In genomic region chr2:31591799-31592484, GRCm38 (mm10) we compare ENCODE assay signal across 31 mouse cellular contexts. TPM values are rescaled to one million over a fixed set of nuclear protein-coding genes. Genes with fewer than 3 reads are reported as not detected.
DNase-seq lines count a peak whose midpoint lies in the region; ATAC-seq lines count a peak whose summit lies in the region.
"Had no signal": no experiment of that assay in that cellular context is flagged by ENCODE, and none has a peak within 500 bp of the region (broad histone marks: within the 10 kb centered on the region; RNA-seq: fewer than 3 reads in every experiment).

No protein-coding gene starts in this region.

- H3K27ac ChIP-seq in hindbrain, embryonic 13.5 days: peak overlapping the region; percentile 30; the same call in 1 of the 2 replicates
- H3K27ac ChIP-seq in hindbrain, embryonic 16.5 days (ENCODE audit: low read depth, low read length): no peak overlapping the region
- no peak overlapping the region for H3K27ac ChIP-seq in lung, embryonic 16.5 days (ENCODE audit: low read length)
- H3K27ac ChIP-seq: embryonic facial prominence, embryonic 10.5 days; embryonic facial prominence, embryonic 15.5 days; forebrain, embryonic 12.5 days; heart, embryonic 13.5 days; hindbrain, embryonic 15.5 days; kidney, embryonic 15.5 days; left cerebral cortex, adult 2 months; liver, embryonic 12.5 days; midbrain, embryonic 10.5 days had no signal

- no peaks in the 10 kb centered on the region for H3K27me3 ChIP-seq in hindbrain, embryonic 13.5 days
- no peaks in the 10 kb centered on the region for H3K27me3 ChIP-seq in hindbrain, embryonic 16.5 days (replicated peaks; ENCODE audit: control insufficient read depth, insufficient read depth, low read length)
- H3K27me3 ChIP-seq in lung, embryonic 16.5 days (ENCODE audit: control insufficient read depth, insufficient read depth, low read depth, low read length): no peaks in the 10 kb centered on the region
- H3K27me3 ChIP-seq: embryonic facial prominence, embryonic 15.5 days; forebrain, embryonic 12.5 days; heart, embryonic 13.5 days; hindbrain, embryonic 15.5 days; kidney, embryonic 15.5 days; liver, embryonic 12.5 days had no signal

- no peak for DNase-seq in lung, postnatal 14 days
- DNase-seq in ES-CJ7 (ENCODE audit: low read depth, low spot score) (peak; percentile 33), ZHBTc4 (ENCODE audit: low read depth, low spot score) (peak; percentile 83)
- no peak for DNase-seq in left cerebral cortex, postnatal 4 days
- DNase-seq: adrenal gland, adult 8-10 months; cerebellum, adult 8-10 months; cerebellum, postnatal 25 days; forebrain, postnatal 0 days; gastrocnemius, postnatal 14 days; heart, adult 18-20 months; heart, postnatal 10 days; kidney, adult 18-20 months; kidney, postnatal 25 days; liver, postnatal 0 days had no signal

- peaks cover 49% of the 10 kb centered on the region for H3K36me3 ChIP-seq in hindbrain, embryonic 13.5 days
- H3K36me3 ChIP-seq in hindbrain, embryonic 16.5 days (ENCODE audit: control insufficient read depth, insufficient read depth, low read length): peaks cover 17% of the 10 kb centered on the region
- H3K36me3 ChIP-seq in lung, embryonic 16.5 days (ENCODE audit: control insufficient read depth, insufficient read depth, low read length): peaks cover 19% of the 10 kb centered on the region

- 88% methylated on average over 9 of the region's 9 CpGs for WGBS in hindbrain, embryonic 13.5 days
- WGBS in hindbrain, embryonic 16.5 days: 78% methylated on average over 9 of the region's 9 CpGs
- 67% methylated on average over 9 of the region's 9 CpGs for WGBS in lung, embryonic 16.5 days

- intact Hi-C loops in left cerebral cortex, postnatal 4 days (cut with DNase I): no loop called here

- ATAC-seq in hindbrain, embryonic 13.5 days (ENCODE audit: low FRiP score): no peak
- no peak for ATAC-seq in hindbrain, embryonic 16.5 days
- 0 out of 2 replicates have a peak, but pooled peaks have one; percentile 38 for ATAC-seq in lung, embryonic 16.5 days (ENCODE audit: low read depth)
- ATAC-seq: forebrain, postnatal 0 days; liver, embryonic 12.5 days; liver, postnatal 0 days had no signal

- 0 out of 2 replicates have a peak, but pooled peaks cover 3% of the 10 kb centered on the region for H3K4me1 ChIP-seq in hindbrain, embryonic 13.5 days (replicated peaks)
- H3K4me1 ChIP-seq in hindbrain, embryonic 16.5 days (ENCODE audit: control insufficient read depth, insufficient read depth, low read depth, low read length): no peaks in the 10 kb centered on the region
- no peaks in the 10 kb centered on the region; the same call in 1 of the 2 replicates for H3K4me1 ChIP-seq in lung, embryonic 16.5 days (replicated peaks; ENCODE audit: control insufficient read depth, insufficient read depth, low read length)
- H3K4me1 ChIP-seq: embryonic facial prominence, embryonic 15.5 days; midbrain, embryonic 10.5 days had no signal

- H3K4me3 ChIP-seq in hindbrain, embryonic 13.5 days: no peak overlapping the region
- H3K4me3 ChIP-seq in hindbrain, embryonic 16.5 days (ENCODE audit: low read length): no peak overlapping the region
- no peak overlapping the region for H3K4me3 ChIP-seq in lung, embryonic 16.5 days (ENCODE audit: low read length)
- H3K4me3 ChIP-seq: embryonic facial prominence, embryonic 10.5 days; embryonic facial prominence, embryonic 15.5 days; forebrain, embryonic 12.5 days; heart, embryonic 13.5 days; hindbrain, embryonic 15.5 days; kidney, embryonic 15.5 days; left cerebral cortex, adult 2 months; liver, embryonic 12.5 days; midbrain, embryonic 10.5 days; myocyte had no signal

- H3K4me2 ChIP-seq in hindbrain, embryonic 13.5 days: no peak overlapping the region
- no peak overlapping the region for H3K4me2 ChIP-seq in hindbrain, embryonic 16.5 days (ENCODE audit: low read length)
- H3K4me2 ChIP-seq in lung, embryonic 16.5 days (ENCODE audit: low read depth, low read length): no peak overlapping the region
- H3K4me2 ChIP-seq: embryonic facial prominence, embryonic 15.5 days; forebrain, embryonic 12.5 days; heart, embryonic 13.5 days; hindbrain, embryonic 15.5 days; kidney, embryonic 15.5 days; liver, embryonic 12.5 days had no signal

- H3K9me3 ChIP-seq in hindbrain, embryonic 13.5 days: no peaks in the 10 kb centered on the region
- H3K9me3 ChIP-seq in hindbrain, embryonic 16.5 days (ENCODE audit: control insufficient read depth, low read length): no peaks in the 10 kb centered on the region
- H3K9me3 ChIP-seq in lung, embryonic 16.5 days (ENCODE audit: control insufficient read depth, low read length): no peaks in the 10 kb centered on the region
- H3K9me3 ChIP-seq: embryonic facial prominence, embryonic 10.5 days; embryonic facial prominence, embryonic 15.5 days; forebrain, embryonic 12.5 days; heart, embryonic 13.5 days; hindbrain, embryonic 15.5 days; kidney, embryonic 15.5 days; liver, embryonic 12.5 days; midbrain, embryonic 10.5 days had no signal

- peak overlapping the region; percentile 5; the same call in 1 of the 2 replicates for H3K9ac ChIP-seq in hindbrain, embryonic 13.5 days
- H3K9ac ChIP-seq in hindbrain, embryonic 16.5 days (ENCODE audit: low read depth, low read length): no peak overlapping the region
- H3K9ac ChIP-seq in lung, embryonic 16.5 days (ENCODE audit: low read length): no peak overlapping the region
- H3K9ac ChIP-seq: embryonic facial prominence, embryonic 15.5 days; forebrain, embryonic 12.5 days; forebrain, postnatal 0 days; heart, embryonic 13.5 days; hindbrain, embryonic 15.5 days; kidney, embryonic 15.5 days; liver, embryonic 12.5 days; liver, postnatal 0 days had no signal

RNA-seq across cellular contexts. Expression of gene Fubp3, which starts 19.5 kb away (rescaled TPM):
- polyA plus RNA-seq in hindbrain, embryonic 13.5 days (2015; fragmentation: Nextera tagmentation; extraction: Ambion mirVana): 59.2 and 62.7 TPM in 2 replicates
- 42.8 and 44.2 TPM in 2 replicates for polyA plus RNA-seq in hindbrain, embryonic 16.5 days (2015; fragmentation: Nextera tagmentation; extraction: Ambion mirVana)
- 81.3 and 82.3 TPM in 2 replicates for polyA plus RNA-seq in lung, embryonic 16.5 days (2015; fragmentation: Nextera tagmentation; extraction: Ambion mirVana)
- 10 to 100 TPM; 48.9 to 50.9 TPM for total RNA-seq in left cerebral cortex, postnatal 4 days (2021)

RNA-seq across cellular contexts. Expression of gene Prdm12, which starts 47.9 kb away (rescaled TPM):
- polyA plus RNA-seq in hindbrain, embryonic 13.5 days (2015; fragmentation: Nextera tagmentation; extraction: Ambion mirVana): 2.2 and 4.0 TPM in 2 replicates
- polyA plus RNA-seq in hindbrain, embryonic 16.5 days (2015; fragmentation: Nextera tagmentation; extraction: Ambion mirVana): 0.20 and 0.34 TPM in 2 replicates
- not detected in 2 replicates for polyA plus RNA-seq in lung, embryonic 16.5 days (2015; fragmentation: Nextera tagmentation; extraction: Ambion mirVana)
- total RNA-seq in left cerebral cortex, postnatal 4 days (2021): under 1 TPM; 0.44 to 0.64 TPM
- total RNA-seq: adrenal gland, postnatal 4 days; gastrocnemius, postnatal 14 days; heart, adult 18-20 months; heart, postnatal 10 days; hematopoietic stem cell, adult 5-6 weeks; megakaryocyte progenitor cell, adult 5-6 weeks had no signal
- polyA plus RNA-seq: heart, embryonic 13.5 days; intestine, embryonic 14.5 days; kidney, embryonic 15.5 days; liver, embryonic 12.5 days; liver, postnatal 0 days; myocyte had no signal

Comparison
In these comparisons a context has a peak if more than half of its experiments do, and no peak if none do; other contexts are left out.
1. DNase-seq: peak in ES-CJ7 (single experiment) and ZHBTc4 (single experiment); none in lung, postnatal 14 days (single experiment) and left cerebral cortex, postnatal 4 days (single experiment).